Mouse (Mus musculus) CH12.LX (cell line): Measurements from ENCODE around the gene Itih5. TPM values are rescaled to one million over a fixed set of nuclear protein-coding genes. Genes with fewer than 3 reads are reported as not detected.

Experiments used
- DNase-seq: peaks from one replicate; pipeline ENCODE4 v3.0.0-alpha.2; 2013; ENCODE audit errors: extremely low read depth
- H3K27ac ChIP-seq: 2 replicates; pipeline ENCODE4 v1.5.1; 2012; ENCODE audit warnings: low read depth, mild to moderate bottlenecking, control low read depth, moderate library complexity; ENCODE audit not compliant: insufficient read depth
- H3K27me3 ChIP-seq: replicated peaks from 2 replicates; pipeline ENCODE3; 2012; ENCODE audit warnings: inconsistent platforms
- H3K36me3 ChIP-seq, 2 experiments: replicated peaks in 1 of 2; 2 replicates each; pipeline versions ENCODE3 to v1.6.1; 2012; ENCODE audit warnings: inconsistent platforms in 1 of 2, low read length in 1 of 2, mild to moderate bottlenecking in 1 of 2, mixed read lengths in 1 of 2, moderate library complexity in 1 of 2; ENCODE audit not compliant: control insufficient read depth in 1 of 2, insufficient read depth in 1 of 2
- H3K4me1 ChIP-seq, 2 experiments: 2 replicates each; pipeline ENCODE4 v1.6.1; 2012; ENCODE audit warnings: inconsistent platforms in 1 of 2, moderate library complexity in 1 of 2; ENCODE audit not compliant: insufficient read depth in 2 of 2, control insufficient read depth in 1 of 2
- H3K4me2 ChIP-seq: 2 replicates; pipeline ENCODE4 v1.6.1; 2012; ENCODE audit warnings: low read depth, mild to moderate bottlenecking, control low read depth; ENCODE audit not compliant: poor library complexity, insufficient read depth, severe bottlenecking
- H3K4me3 ChIP-seq, 3 experiments: fragments of 150-350 bp in 1 of 3; sonication (generic) in 1 of 3; replicated peaks in 1 of 3; 2 replicates each; pipeline versions ENCODE3 to v1.5.1; 2011 to 2012; ENCODE audit warnings: low read depth in 2 of 3, low read length in 2 of 3, mild to moderate bottlenecking in 2 of 3, moderate library complexity in 2 of 3, control low read depth in 1 of 3, improper control_type of control experiment in 1 of 3, inconsistent platforms in 1 of 3, mixed read lengths in 1 of 3; ENCODE audit not compliant: poor library complexity in 1 of 3
- H3K79me2 ChIP-seq: replicated peaks from 2 replicates; pipeline ENCODE4 v1.6.1; 2012; ENCODE audit warnings: mild to moderate bottlenecking, moderate library complexity; ENCODE audit not compliant: control insufficient read depth, poor library complexity, insufficient read depth, severe bottlenecking; ENCODE audit errors: extremely low read depth
- H3K9ac ChIP-seq: 2 replicates; pipeline ENCODE4 v1.6.1; 2012; ENCODE audit warnings: low read depth, mild to moderate bottlenecking, control low read depth, moderate library complexity; ENCODE audit not compliant: insufficient read depth
- H3K9me3 ChIP-seq: replicated peaks from 2 replicates; pipeline ENCODE3; 2012; ENCODE audit warnings: low read length, inconsistent platforms, mixed read lengths
- BHLHE40 ChIP-seq: IDR thresholded peaks from 2 replicates; pipeline ENCODE4 v1.6.1; 2011; ENCODE audit warnings: mild to moderate bottlenecking, low read depth, low read length, improper control_type of control experiment
- CHD1 ChIP-seq: IDR thresholded peaks from 2 replicates; pipeline ENCODE4 v1.6.1; 2012; ENCODE audit warnings: low read depth, low read length, improper control_type of control experiment, inconsistent platforms
- CHD2 ChIP-seq: IDR thresholded peaks from 2 replicates; pipeline ENCODE4 v1.6.1; 2011; ENCODE audit warnings: low read length, improper control_type of control experiment
- CTCF ChIP-seq, 2 experiments: IDR thresholded peaks in 1 of 2; conservative IDR thresholded peaks in 1 of 2; 2 replicates each; pipeline ENCODE4 v1.5.1; 2011 to 2012; ENCODE audit warnings: low read depth in 2 of 2, low read length in 2 of 2, improper control_type of control experiment in 1 of 2, inconsistent platforms in 1 of 2, mild to moderate bottlenecking in 1 of 2, moderate library complexity in 1 of 2
- EP300 ChIP-seq: IDR thresholded peaks from 2 replicates; pipeline ENCODE4 v1.6.1; 2011; ENCODE audit warnings: low read length, improper control_type of control experiment
- ETS1 ChIP-seq: conservative IDR thresholded peaks from 2 replicates; pipeline ENCODE4 v1.6.1; 2012; ENCODE audit warnings: low read depth, mild to moderate bottlenecking, inconsistent platforms, low read length, improper control_type of control experiment, moderate library complexity
- IRF4 ChIP-seq: IDR thresholded peaks from 2 replicates; pipeline ENCODE4 v1.6.1; 2014; ENCODE audit warnings: low read depth, mild to moderate bottlenecking, inconsistent platforms, low read length, improper control_type of control experiment
- JUND ChIP-seq: conservative IDR thresholded peaks from 2 replicates; pipeline ENCODE4 v1.6.1; 2011; ENCODE audit warnings: low read depth, low read length, improper control_type of control experiment
- MAFK ChIP-seq: IDR thresholded peaks from 2 replicates; pipeline ENCODE4 v1.6.1; 2011; ENCODE audit warnings: low read length, improper control_type of control experiment; ENCODE audit not compliant: insufficient replicate concordance
- MEF2A ChIP-seq: IDR thresholded peaks from 2 replicates; pipeline ENCODE4 v1.6.1; 2014; ENCODE audit warnings: low read depth, mild to moderate bottlenecking, inconsistent platforms, low read length, improper control_type of control experiment, borderline replicate concordance
- MXI1 ChIP-seq: IDR thresholded peaks from 2 replicates; pipeline ENCODE4 v1.6.1; 2011; ENCODE audit warnings: mild to moderate bottlenecking, low read depth, low read length, improper control_type of control experiment
- MYC ChIP-seq: IDR thresholded peaks from 2 replicates; pipeline ENCODE4 v1.6.1; 2011; ENCODE audit warnings: low read depth, mild to moderate bottlenecking, improper control_type of control experiment, low read length
- NELFE ChIP-seq: IDR thresholded peaks from 2 replicates; pipeline ENCODE4 v1.6.1; 2011; ENCODE audit warnings: low read depth, low read length, improper control_type of control experiment
- POLR2A ChIP-seq: IDR thresholded peaks from 2 replicates; pipeline ENCODE4 v1.6.1; 2011; ENCODE audit warnings: low read depth, mild to moderate bottlenecking, improper control_type of control experiment, low read length
- POLR2AphosphoS2 ChIP-seq: IDR thresholded peaks from 2 replicates; pipeline ENCODE4 v1.6.1; 2011; ENCODE audit warnings: low read depth, low read length, improper control_type of control experiment
- RAD21 ChIP-seq: IDR thresholded peaks from 2 replicates; pipeline ENCODE4 v1.6.1; 2011; ENCODE audit warnings: low read depth, mild to moderate bottlenecking, low read length, improper control_type of control experiment, moderate library complexity
- SIN3A ChIP-seq: IDR thresholded peaks from 2 replicates; pipeline ENCODE4 v1.6.1; 2012; ENCODE audit warnings: low read length, improper control_type of control experiment, inconsistent platforms
- SMC3 ChIP-seq: IDR thresholded peaks from 2 replicates; pipeline ENCODE4 v1.6.1; 2011; ENCODE audit warnings: low read depth, low read length, improper control_type of control experiment
- TBP ChIP-seq: conservative IDR thresholded peaks from 2 replicates; pipeline ENCODE4 v1.6.1; 2011; ENCODE audit warnings: low read depth, low read length, improper control_type of control experiment
- USF1 ChIP-seq: IDR thresholded peaks from 2 replicates; pipeline ENCODE4 v1.6.1; 2014; ENCODE audit warnings: low read depth, mild to moderate bottlenecking, inconsistent platforms, low read length, improper control_type of control experiment
- USF2 ChIP-seq: conservative IDR thresholded peaks from 2 replicates; pipeline ENCODE4 v1.6.1; 2011; ENCODE audit warnings: low read depth, low read length, improper control_type of control experiment
- ZC3H11A ChIP-seq: IDR thresholded peaks from 2 replicates; pipeline ENCODE4 v1.6.1; 2012; ENCODE audit warnings: low read depth, mild to moderate bottlenecking, inconsistent platforms, low read length, improper control_type of control experiment
- ZKSCAN1 ChIP-seq: IDR thresholded peaks from 2 replicates; pipeline ENCODE4 v1.6.1; 2012; ENCODE audit warnings: low read depth, inconsistent platforms, low read length, improper control_type of control experiment, borderline replicate concordance
- ZMIZ1 ChIP-seq: IDR thresholded peaks from 2 replicates; pipeline ENCODE4 v1.6.1; 2012; ENCODE audit warnings: low read depth, mild to moderate bottlenecking, inconsistent platforms, low read length, improper control_type of control experiment
- dilution Hi-C: fragments of 300-500 bp; cut with MboI; formaldehyde crosslinking; loops from 2 replicates; pipeline ENCODE4 v1.14.3; 2020; ENCODE audit warnings: low sequenced_read_pairs; ENCODE audit not compliant: extremely low pct_unique_long_range_greater_than_20kb, extremely low pct_ligation_motif_present
- in situ Hi-C: fragments of 300-500 bp; cut with MboI; formaldehyde crosslinking; loops from 3 replicates; pipeline ENCODE4 v1.14.3; 2019; ENCODE audit warnings: low sequenced_read_pairs, low pct_ligation_motif_present, low pct_unique_long_range_greater_than_20kb, mixed read lengths
- polyA plus RNA-seq: library from polyadenylated mRNA; unstranded; fragments of >175 nt; gene quantifications from 2 replicates; pipeline ENCODE4 v1.2.1, GENCODE M21; 2012; ENCODE audit warnings: low read depth; ENCODE audit not compliant: insufficient read length
- total RNA-seq, 2 experiments: library from RNA; depleted of rRNA; stranded (reverse); fragments of 300-350 nt in 1 of 2; fragments of >200 nt in 1 of 2; gene quantifications; 2 replicates each; pipeline ENCODE4 v1.2.3; 2012 to 2014

The Itih5 gene
- total and polyA plus RNA-seq, 3 experiments, result 0.08 to 0.30 (median 0.11) TPM

- dilution Hi-C loops (no loop called here), in situ Hi-C loops (loop anchor here (10.0 kb wide), 1 partner anchor 154 kb away; no protein-coding TSS in a partner anchor)
- no peak overlapping the region for H3K27ac ChIP-seq
- H3K36me3 ChIP-seq, result no peaks in the 10 kb centered on the region
- peaks cover 3% of the 10 kb centered on the region for H3K9me3 ChIP-seq
- H3K4me2 ChIP-seq, result no peak overlapping the region
- no peak for DNase-seq
- H3K9ac ChIP-seq, result no peak overlapping the region
- no peak overlapping the region for H3K4me3 ChIP-seq
- no peaks in the 10 kb centered on the region for H3K27me3 ChIP-seq
- H3K4me1 ChIP-seq, result peaks cover 2 to 4% of the 10 kb centered on the region in 2 experiments
- no peaks in the 10 kb centered on the region for H3K79me2 ChIP-seq
- no peak for TF ChIP-seq USF1
- TF ChIP-seq IRF4, result no peak
- TF ChIP-seq MYC, result no peak
- no peak for TF ChIP-seq MEF2A
- TF ChIP-seq JUND, result no peak
- no peak for TF ChIP-seq POLR2A
- TF ChIP-seq CHD1, result no peak
- no peak for TF ChIP-seq MAFK
- TF ChIP-seq BHLHE40, result no peak
- TF ChIP-seq POLR2AphosphoS2, result no peak
- TF ChIP-seq ZMIZ1, result no peak
- TF ChIP-seq USF2, result no peak
- no peak for TF ChIP-seq EP300
- TF ChIP-seq MXI1, result no peak
- TF ChIP-seq ZKSCAN1, result no peak
- TF ChIP-seq CHD2, result no peak
- TF ChIP-seq ETS1, result no peak
- TF ChIP-seq, all 38 proteins: peak for 0
Measured at GRCm38 (mm10) chr2:10140456-10140855, 12.9 kb upstream of the Itih5 start.

GRCm38 (mm10) chr2:10142472-10143454, 10.6 kb upstream of the Itih5 start:
- peak; percentile 88 for DNase-seq
- H3K9ac ChIP-seq, result no peak overlapping the region
- peaks cover 3% of the 10 kb centered on the region for H3K9me3 ChIP-seq
- in situ Hi-C loops (loop anchor here (10.0 kb wide), 1 partner anchor 152 kb away; no protein-coding TSS in a partner anchor), dilution Hi-C loops (no loop called here)
- H3K4me2 ChIP-seq, result peak overlapping the region; percentile 44; the same call in 1 of the 2 replicates
- H3K79me2 ChIP-seq, result no peaks in the 10 kb centered on the region
- no peak overlapping the region for H3K4me3 ChIP-seq
- H3K27ac ChIP-seq, result no peak overlapping the region
- H3K36me3 ChIP-seq, result no peaks in the 10 kb centered on the region
- TF ChIP-seq SIN3A, result no peak
- no peak for TF ChIP-seq NELFE
- no peak for TF ChIP-seq MEF2A
- TF ChIP-seq RAD21, result peak; percentile 84
- no peak for TF ChIP-seq ZKSCAN1
- TF ChIP-seq TBP, result no peak
- peak; percentile 92 for TF ChIP-seq SMC3
- TF ChIP-seq CTCF (conservative IDR thresholded peaks at IDR 0.05 in 1 of 2, IDR thresholded peaks at IDR 0.05 in 1 of 2; ENCODE audit: low read depth in 2 of 2, low read length in 2 of 2), result peak; percentile 56 to 97
- TF ChIP-seq ZC3H11A, result peak; percentile 40; the same call in 1 of the 2 replicates
- H3K27me3 ChIP-seq, result no peaks in the 10 kb centered on the region
- peaks cover 2 to 4% of the 10 kb centered on the region in 2 experiments for H3K4me1 ChIP-seq
